Mouse (Mus musculus): Measurements from ENCODE around the gene Oas1c.

DNA sequence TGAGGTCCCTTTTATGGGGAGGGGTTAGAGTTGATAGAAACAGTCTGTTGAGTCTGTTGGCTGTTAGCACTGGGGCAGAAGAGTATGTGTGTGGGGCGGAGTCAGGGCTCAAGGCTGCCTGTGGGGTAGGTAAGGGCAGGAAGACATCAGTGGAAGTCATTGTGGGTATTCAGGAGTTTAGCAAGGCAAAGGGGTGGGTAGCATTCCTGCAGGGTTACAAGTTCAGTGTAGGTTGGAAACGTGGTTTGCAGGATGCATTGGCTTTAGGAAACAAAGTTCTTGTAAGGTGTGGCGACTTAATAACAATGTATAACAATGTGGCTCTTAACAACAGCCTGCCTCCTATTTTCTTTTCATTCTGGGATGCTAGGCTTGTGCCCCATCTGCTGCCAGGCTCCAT, 61.1 kb downstream of the Oas1c start:
- TF ChIP-seq EP300 (optimal IDR thresholded peaks at IDR 0.05) = no peak
- TF ChIP-seq CTCF (IDR thresholded peaks at IDR 0.05; ENCODE audit: low read depth) = no peak
